In genomic region chr2:18985506-18985905, GRCm38 (mm10) we compare ENCODE assay signal across 17 mouse cellular contexts. TPM values are rescaled to one million over a fixed set of nuclear protein-coding genes. Genes with fewer than 3 reads are reported as not detected.
"Had no signal": no experiment of that assay in that cellular context is flagged by ENCODE, and none has a peak within 500 bp of the region (broad histone marks: within the 10 kb centered on the region; RNA-seq: fewer than 3 reads in every experiment).

No protein-coding gene starts in this region.

- H3K4me1 ChIP-seq: midbrain, embryonic 10.5 days; midbrain, embryonic 12.5 days; neural tube, embryonic 13.5 days; neural tube, embryonic 15.5 days; stomach, embryonic 15.5 days had no signal

- DNase-seq: lung, adult 18-20 months; lung, embryonic 14.5 days; lung, postnatal 10 days; lung, postnatal 4 days; midbrain, embryonic 14.5 days; right cerebral cortex, postnatal 14 days; thymus, adult 2 months; thymus, postnatal 25 days; thymus, postnatal 4 days had no signal

- H3K4me3 ChIP-seq: midbrain, embryonic 10.5 days; midbrain, embryonic 12.5 days; myocyte; neural tube, embryonic 13.5 days; neural tube, embryonic 15.5 days; stomach, embryonic 15.5 days had no signal

- H3K27me3 ChIP-seq: midbrain, embryonic 12.5 days; neural tube, embryonic 13.5 days; neural tube, embryonic 15.5 days; stomach, embryonic 15.5 days had no signal

- H3K27ac ChIP-seq: midbrain, embryonic 10.5 days; midbrain, embryonic 12.5 days; neural tube, embryonic 13.5 days; neural tube, embryonic 15.5 days; stomach, embryonic 15.5 days; stomach, postnatal 0 days had no signal

- H3K36me3 ChIP-seq: midbrain, embryonic 10.5 days; midbrain, embryonic 12.5 days; neural tube, embryonic 13.5 days; neural tube, embryonic 15.5 days; stomach, embryonic 15.5 days had no signal

RNA-seq across cellular contexts. Expression of gene 4930426L09Rik, which starts 12.6 kb away (rescaled TPM):
- polyA plus RNA-seq: lung, embryonic 16.5 days had no signal
